Mouse (Mus musculus) embryonic facial prominence, embryonic 12.5 days (tissue): ENCODE results near the gene Tmprss3. TPM values are rescaled to one million over a fixed set of nuclear protein-coding genes. Genes with fewer than 3 reads are reported as not detected.

Experiments used
- ATAC-seq: fragments of 200-750 bp; cut with Nextera tagmentation; 2 replicates; pipeline ENCODE4 v1.8.0; 2017; ENCODE audit not compliant: insufficient number of reproducible peaks, insufficient read depth, low FRiP score, low TSS enrichment
- H3K27ac ChIP-seq: fragments of 300-500 bp; sonication (generic); 2 replicates; pipeline ENCODE4 v1.5.1; 2016; ENCODE audit warnings: mild to moderate bottlenecking
- H3K27me3 ChIP-seq: fragments of 300-500 bp; sonication (generic); 2 replicates; pipeline ENCODE4 v1.6.1; 2016; ENCODE audit warnings: mild to moderate bottlenecking, moderate library complexity
- H3K36me3 ChIP-seq: fragments of 300-500 bp; sonication (generic); 2 replicates; pipeline ENCODE4 v1.6.1; 2016; ENCODE audit warnings: mild to moderate bottlenecking
- H3K4me1 ChIP-seq: fragments of 300-500 bp; sonication (generic); 2 replicates; pipeline ENCODE4 v1.6.1; 2016
- H3K4me2 ChIP-seq: fragments of 300-500 bp; sonication (generic); replicated peaks from 2 replicates; pipeline ENCODE4 v1.6.1; 2016; ENCODE audit warnings: mild to moderate bottlenecking, moderate library complexity
- H3K4me3 ChIP-seq: fragments of 300-500 bp; sonication (generic); 2 replicates; pipeline ENCODE4 v1.5.1; 2016; ENCODE audit warnings: mild to moderate bottlenecking
- H3K9ac ChIP-seq: fragments of 300-500 bp; sonication (generic); 2 replicates; pipeline ENCODE4 v1.6.1; 2016; ENCODE audit warnings: mild to moderate bottlenecking, moderate library complexity
- H3K9me3 ChIP-seq: fragments of 300-500 bp; sonication (generic); 2 replicates; pipeline ENCODE4 v1.6.1; 2016; ENCODE audit warnings: mild to moderate bottlenecking, moderate library complexity
- WGBS: fragments of 180-500 bp; shearing (Covaris S2); methylation state at CpG from one replicate; pipeline ENCODE4 v1.1.7; 2016; 5-methylcytosine and 5-hydroxymethylcytosine counted together
- polyA plus RNA-seq: library from polyadenylated mRNA; unstranded; fragments of >200 nt; fragmentation: Nextera tagmentation; extraction: Ambion mirVana; gene quantifications from 2 replicates; pipeline ENCODE4 v1.2.1, GENCODE M21; 2016

Tmprss3 gene
- polyA plus RNA-seq = 0.05 and 0.14 TPM in 2 replicates

- H3K4me3 ChIP-seq = no peak within 1 kb of the TSS
- no peak within 1 kb of the TSS for H3K4me2 ChIP-seq
- H3K27me3 ChIP-seq = no peaks in the 10 kb centered on the region; the same call in 1 of the 2 replicates
- no peaks in the 10 kb centered on the region for H3K9me3 ChIP-seq
- H3K27ac ChIP-seq = no peak within 1 kb of the TSS
- WGBS = 75% methylated on average over 11 of the region's 11 CpGs
- no peak within 1 kb of the TSS for H3K9ac ChIP-seq
- H3K4me1 ChIP-seq = no peaks in the 10 kb centered on the region
- H3K36me3 ChIP-seq = no peaks in the 10 kb centered on the region
- ATAC-seq = no peak
Measured at GRCm38 (mm10) chr17:31198877-31199276, at the start of gene Tmprss3. Gene Tmprss3, minus strand, starts transcription at chr17:31198977.

DNA sequence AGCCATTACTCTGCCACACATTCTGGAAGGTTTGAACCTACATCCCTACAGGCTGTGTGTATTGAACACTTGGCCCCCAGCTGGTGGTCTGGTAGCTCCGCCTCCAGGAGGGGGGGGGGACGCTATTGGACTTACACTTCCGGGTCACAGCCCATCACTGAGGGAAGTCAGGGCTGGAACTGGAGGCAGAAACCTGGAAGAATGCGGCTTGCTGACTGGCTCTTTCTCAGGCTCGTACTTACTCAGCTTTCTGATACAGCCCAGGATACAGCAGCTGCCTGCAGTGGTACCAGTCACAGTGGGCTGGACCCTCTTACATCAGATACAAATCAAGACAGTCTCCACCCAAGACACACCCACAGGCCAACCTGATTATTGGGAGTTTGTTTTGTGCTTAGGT is 48.4 kb upstream of the Tmprss3 start:
- H3K4me3 ChIP-seq = no peak overlapping the region
- H3K36me3 ChIP-seq = no peaks in the 10 kb centered on the region
- H3K4me2 ChIP-seq = no peak overlapping the region
- no peaks in the 10 kb centered on the region for H3K4me1 ChIP-seq
- no peak overlapping the region for H3K9ac ChIP-seq
- WGBS = 41% methylated on average over 5 of the region's 5 CpGs
- no peaks in the 10 kb centered on the region for H3K9me3 ChIP-seq
- H3K27me3 ChIP-seq = no peaks in the 10 kb centered on the region
- H3K27ac ChIP-seq = no peak overlapping the region
- no peak for ATAC-seq

GRCm38 (mm10) chr17:31245321-31245720 is 46.5 kb upstream of the Tmprss3 start:
- no peak for ATAC-seq
- H3K4me3 ChIP-seq = no peak overlapping the region
- WGBS = 80% methylated on average over 5 of the region's 5 CpGs
- H3K4me2 ChIP-seq = no peak overlapping the region
- no peaks in the 10 kb centered on the region for H3K4me1 ChIP-seq
- H3K36me3 ChIP-seq = no peaks in the 10 kb centered on the region
- no peak overlapping the region for H3K9ac ChIP-seq
- no peak overlapping the region for H3K27ac ChIP-seq
- no peaks in the 10 kb centered on the region for H3K27me3 ChIP-seq
- no peaks in the 10 kb centered on the region for H3K9me3 ChIP-seq

DNA sequence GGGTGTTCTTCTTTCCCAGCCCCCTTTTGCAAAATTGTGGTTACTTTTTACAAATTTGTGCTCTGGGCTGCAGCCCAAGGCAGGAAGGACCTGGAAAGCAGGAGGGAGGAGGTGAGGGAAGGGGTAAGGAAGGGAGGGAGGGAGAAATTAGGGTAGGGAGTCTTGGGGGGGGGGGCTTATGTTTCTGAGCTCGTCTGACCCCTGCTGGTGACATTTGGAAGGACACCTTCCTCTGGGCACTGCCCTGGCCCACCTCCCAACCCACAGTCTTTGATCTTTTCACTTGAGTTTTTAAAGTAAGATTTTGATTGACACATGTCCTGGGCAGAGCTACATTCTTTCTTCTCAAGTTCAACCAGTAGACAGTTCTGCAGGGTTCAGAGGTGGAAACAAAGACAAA is 44.0 kb upstream of the Tmprss3 start:
- Histone ChIP-seq H3K4me3 (no peak overlapping the region), H3K27ac (no peak overlapping the region), H3K9ac (no peak overlapping the region), H3K27me3 (no peaks in the 10 kb centered on the region), H3K4me1 (no peaks in the 10 kb centered on the region), H3K9me3 (no peaks in the 10 kb centered on the region), H3K4me2 (no peak overlapping the region), H3K36me3 (no peaks in the 10 kb centered on the region)
- ATAC-seq = no peak
- WGBS = 8% methylated on average over 1 of the region's 1 CpGs

- no peak overlapping the region for H3K4me2 ChIP-seq
- H3K4me1 ChIP-seq = no peaks in the 10 kb centered on the region
- no peaks in the 10 kb centered on the region for H3K9me3 ChIP-seq
- no peak overlapping the region for H3K4me3 ChIP-seq
- no peaks in the 10 kb centered on the region for H3K27me3 ChIP-seq
- no peak overlapping the region for H3K27ac ChIP-seq
- no peak overlapping the region for H3K9ac ChIP-seq
- WGBS = 81% methylated on average over 8 of the region's 8 CpGs
- no peak for ATAC-seq
- H3K36me3 ChIP-seq = no peaks in the 10 kb centered on the region
Measured at GRCm38 (mm10) chr17:31241156-31241555, 42.4 kb upstream of the Tmprss3 start.

GRCm38 (mm10) chr17:31238234-31239020 is 39.6 kb upstream of the Tmprss3 start:
- Histone ChIP-seq H3K4me2 (no peak overlapping the region), H3K27ac (no peak overlapping the region), H3K27me3 (no peaks in the 10 kb centered on the region), H3K36me3 (no peaks in the 10 kb centered on the region), H3K4me1 (no peaks in the 10 kb centered on the region), H3K9me3 (no peaks in the 10 kb centered on the region), H3K4me3 (no peak overlapping the region), H3K9ac (no peak overlapping the region)
- 76% methylated on average over 7 of the region's 7 CpGs for WGBS
- no peak for ATAC-seq

- 92% methylated on average over 1 of the region's 1 CpGs for WGBS
- ATAC-seq = no peak
- Histone ChIP-seq H3K4me2 (no peak overlapping the region), H3K4me3 (no peak overlapping the region), H3K27me3 (no peaks in the 10 kb centered on the region), H3K9me3 (peaks cover 7% of the 10 kb centered on the region; the same call in 1 of the 2 replicates), H3K4me1 (peaks cover 5% of the 10 kb centered on the region; the same call in 1 of the 2 replicates), H3K36me3 (no peaks in the 10 kb centered on the region), H3K9ac (no peak overlapping the region), H3K27ac (no peak overlapping the region)
Measured at GRCm38 (mm10) chr17:31235915-31236314, 37.1 kb upstream of the Tmprss3 start.

DNA sequence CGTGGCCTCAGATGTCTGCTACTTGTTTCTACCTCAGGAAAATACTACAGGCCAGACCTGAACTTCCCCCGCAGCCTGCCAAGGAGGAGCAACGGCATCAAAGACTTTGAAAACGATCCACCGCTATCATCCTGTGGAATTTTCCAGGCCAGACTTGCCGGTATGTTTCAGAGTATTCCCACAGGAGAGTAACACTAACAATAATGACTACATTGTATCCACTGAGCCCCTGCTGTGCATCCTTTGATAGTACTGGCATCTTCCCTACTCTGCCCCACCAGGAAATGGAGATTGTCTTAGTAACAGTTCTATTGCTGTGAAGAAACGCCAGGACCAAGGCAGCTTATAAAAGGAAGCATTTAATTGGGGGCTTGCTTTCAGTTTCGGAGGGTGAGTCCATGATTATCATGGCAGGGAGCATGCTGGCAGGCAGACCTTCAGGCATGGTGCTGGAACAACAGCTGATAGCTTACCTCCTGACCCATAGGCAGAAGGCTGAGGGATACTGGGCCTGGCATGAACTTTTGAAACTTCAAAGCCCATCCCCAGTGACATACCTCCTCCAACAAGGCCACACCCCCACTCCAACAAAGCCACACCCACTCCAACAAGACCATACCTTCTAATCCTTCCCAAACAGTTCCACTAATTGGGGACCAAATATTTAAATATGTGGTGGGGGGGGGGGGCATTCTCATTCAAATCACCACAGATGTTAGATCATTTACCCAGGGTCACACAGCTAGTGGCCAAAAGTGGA is 33.7 kb upstream of the Tmprss3 start:
- no peak overlapping the region for H3K4me3 ChIP-seq
- peaks cover 7% of the 10 kb centered on the region; the same call in 1 of the 2 replicates for H3K9me3 ChIP-seq
- H3K27me3 ChIP-seq = no peaks in the 10 kb centered on the region
- H3K36me3 ChIP-seq = no peaks in the 10 kb centered on the region
- H3K4me2 ChIP-seq = no peak overlapping the region
- 0 out of 2 replicates have a peak overlapping the region, but pooled peaks have one; percentile 9 for H3K27ac ChIP-seq
- H3K4me1 ChIP-seq = peaks cover 5% of the 10 kb centered on the region; the same call in 1 of the 2 replicates
- no peak for ATAC-seq
- 35% methylated on average over 8 of the region's 8 CpGs for WGBS
- H3K9ac ChIP-seq = no peak overlapping the region

DNA sequence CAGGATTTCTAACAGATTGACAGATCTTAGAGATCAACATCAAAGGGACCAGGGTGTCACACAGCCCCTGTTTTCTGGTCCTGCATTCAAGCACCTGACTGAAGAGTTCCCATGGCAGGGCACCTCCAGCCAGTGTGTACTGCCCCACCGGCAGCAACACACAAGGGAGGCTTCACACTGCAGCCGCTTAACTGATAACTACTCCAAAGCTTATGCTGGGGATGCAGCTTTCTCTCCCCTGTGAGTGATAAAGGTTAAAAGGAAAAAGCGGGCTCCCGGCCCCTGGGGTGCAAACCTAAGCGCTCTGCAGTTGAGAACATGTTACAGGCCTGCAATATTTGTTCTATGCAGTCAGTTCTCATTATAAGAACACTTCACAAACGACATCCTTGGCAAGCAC is 33.0 kb upstream of the Tmprss3 start:
- Histone ChIP-seq H3K36me3 (no peaks in the 10 kb centered on the region), H3K9me3 (peaks cover 7% of the 10 kb centered on the region; the same call in 1 of the 2 replicates), H3K4me3 (no peak overlapping the region), H3K4me1 (peaks cover 5% of the 10 kb centered on the region; the same call in 1 of the 2 replicates), H3K27me3 (no peaks in the 10 kb centered on the region), H3K9ac (no peak overlapping the region), H3K4me2 (no peak overlapping the region), H3K27ac (0 out of 2 replicates have a peak overlapping the region, but pooled peaks have one; percentile 9)
- 56% methylated on average over 6 of the region's 6 CpGs for WGBS
- no peak for ATAC-seq

- H3K4me2 ChIP-seq = no peak overlapping the region
- ATAC-seq = no peak
- no peak overlapping the region for H3K4me3 ChIP-seq
- H3K27ac ChIP-seq = no peak overlapping the region
- no peaks in the 10 kb centered on the region for H3K9me3 ChIP-seq
- H3K27me3 ChIP-seq = no peaks in the 10 kb centered on the region
- WGBS = 87% methylated on average over 7 of the region's 7 CpGs
- H3K36me3 ChIP-seq = no peaks in the 10 kb centered on the region
- peaks cover 11% of the 10 kb centered on the region; the same call in 1 of the 2 replicates for H3K4me1 ChIP-seq
- no peak overlapping the region for H3K9ac ChIP-seq
Measured at GRCm38 (mm10) chr17:31226931-31227330, 28.2 kb upstream of the Tmprss3 start.

GRCm38 (mm10) chr17:31226368-31226767 is 27.6 kb upstream of the Tmprss3 start:
- Histone ChIP-seq H3K4me1 (peaks cover 16% of the 10 kb centered on the region), H3K4me3 (no peak overlapping the region), H3K9ac (no peak overlapping the region), H3K27me3 (no peaks in the 10 kb centered on the region), H3K9me3 (no peaks in the 10 kb centered on the region), H3K4me2 (no peak overlapping the region), H3K27ac (no peak overlapping the region), H3K36me3 (no peaks in the 10 kb centered on the region)
- 83% methylated on average over 3 of the region's 3 CpGs for WGBS
- no peak for ATAC-seq

- H3K36me3 ChIP-seq = no peaks in the 10 kb centered on the region
- H3K27ac ChIP-seq = no peak overlapping the region
- 76% methylated on average over 8 of the region's 8 CpGs for WGBS
- no peak for ATAC-seq
- no peaks in the 10 kb centered on the region for H3K27me3 ChIP-seq
- no peak overlapping the region for H3K9ac ChIP-seq
- no peak overlapping the region for H3K4me3 ChIP-seq
- no peaks in the 10 kb centered on the region for H3K9me3 ChIP-seq
- H3K4me1 ChIP-seq = peaks cover 16% of the 10 kb centered on the region
- no peak overlapping the region for H3K4me2 ChIP-seq
Measured at GRCm38 (mm10) chr17:31224591-31224990, 25.8 kb upstream of the Tmprss3 start.
